Mouse (Mus musculus): ENCODE data around the gene Tbc1d30. TPM values are rescaled to one million over a fixed set of nuclear protein-coding genes. Genes with fewer than 3 reads are reported as not detected.
"Not testable (repeated sequence)": the region's sequence is repeated elsewhere in the genome, so short reads cannot be mapped to it uniquely, and the experiment has no call there.

Tbc1d30 gene
- polyA plus RNA-seq, 1 experiment from 2014 or later: 3.3 TPM

- no peak overlapping the region for H3K9ac ChIP-seq (ENCODE audit: low read length)
- 100% methylated on average over 2 of the region's 2 CpGs for WGBS
- H3K27me3 ChIP-seq (ENCODE audit: control insufficient read depth, insufficient read depth, low read length): no peaks in the 10 kb centered on the region
- ATAC-seq (replicated peaks; ENCODE audit: low FRiP score) (no peak), DNase-seq (ENCODE audit: low spot score) (no peak)
- H3K4me2 ChIP-seq (ENCODE audit: low read depth, low read length, severe bottlenecking): no peak overlapping the region
- no peaks in the 10 kb centered on the region for H3K9me3 ChIP-seq (ENCODE audit: control insufficient read depth, low read length)
- H3K36me3 ChIP-seq (ENCODE audit: control insufficient read depth, insufficient read depth, low read length): no peaks in the 10 kb centered on the region
- H3K4me3 ChIP-seq (ENCODE audit: low read depth, low read length): no peak overlapping the region
- H3K4me1 ChIP-seq (replicated peaks; ENCODE audit: control insufficient read depth, insufficient read depth, low read length): peaks cover 2% of the 10 kb centered on the region; the same call in 1 of the 2 replicates
- H3K27ac ChIP-seq (ENCODE audit: low read depth, low read length): no peak overlapping the region
These were observed 9.3 kb upstream of the Tbc1d30 start for GRCm38 (mm10) chr10:121360358-121360757.

- no peak for ATAC-seq (replicated peaks; ENCODE audit: low FRiP score)
- 35% methylated on average over 15 of the region's 15 CpGs for WGBS
- H3K27me3 ChIP-seq (ENCODE audit: control insufficient read depth, insufficient read depth, low read length): peaks cover 16% of the 10 kb centered on the region; the same call in 1 of the 2 replicates
These were observed 713 bp upstream of the Tbc1d30 start for GRCm38 (mm10) chr10:121351692-121352290.

GRCm38 (mm10) chr10:121350357-121351065 is 567 bp downstream of the Tbc1d30 start:
- peaks cover 16% of the 10 kb centered on the region; the same call in 1 of the 2 replicates for H3K27me3 ChIP-seq (ENCODE audit: control insufficient read depth, insufficient read depth, low read length)
- H3K4me3 ChIP-seq (ENCODE audit: low read depth, low read length): peak overlapping the region; percentile 42
- H3K9ac ChIP-seq (ENCODE audit: low read length): peak overlapping the region; percentile 43
- H3K4me1 ChIP-seq (replicated peaks; ENCODE audit: control insufficient read depth, insufficient read depth, low read length): peaks cover 10% of the 10 kb centered on the region
- no peaks in the 10 kb centered on the region for H3K36me3 ChIP-seq (ENCODE audit: control insufficient read depth, insufficient read depth, low read length)
- H3K4me2 ChIP-seq (ENCODE audit: low read depth, low read length, severe bottlenecking): peak overlapping the region; percentile 87
- no peak overlapping the region for H3K27ac ChIP-seq (ENCODE audit: low read depth, low read length)
- no peaks in the 10 kb centered on the region; the same call in 1 of the 2 replicates for H3K9me3 ChIP-seq (ENCODE audit: control insufficient read depth, low read length)
- ATAC-seq (replicated peaks; ENCODE audit: low FRiP score) (peak; percentile 84), DNase-seq (ENCODE audit: low spot score) (peak; percentile 71)
- WGBS: under 1% methylated on average over 35 of the region's 35 CpGs

More at GRCm38 (mm10) chr10:121351692-121352290, 713 bp upstream of the Tbc1d30 start:
- Histone ChIP-seq H3K4me3 (ENCODE audit: low read depth, low read length) (peak overlapping the region; percentile 42; the same call in 1 of the 2 replicates), H3K9ac (ENCODE audit: low read length) (no peak overlapping the region), H3K4me2 (ENCODE audit: low read depth, low read length, severe bottlenecking) (peak overlapping the region; percentile 87), H3K9me3 (ENCODE audit: control insufficient read depth, low read length) (no peaks in the 10 kb centered on the region; the same call in 1 of the 2 replicates), H3K4me1 (replicated peaks; ENCODE audit: control insufficient read depth, insufficient read depth, low read length) (peaks cover 10% of the 10 kb centered on the region), H3K27ac (ENCODE audit: low read depth, low read length) (no peak overlapping the region), H3K36me3 (ENCODE audit: control insufficient read depth, insufficient read depth, low read length) (no peaks in the 10 kb centered on the region)
- DNase-seq (ENCODE audit: low spot score): no peak

GRCm38 (mm10) chr10:121349244-121349643 is 1.8 kb downstream of the Tbc1d30 start:
- 55% methylated on average over 5 of the region's 5 CpGs for WGBS
- no peak overlapping the region for H3K27ac ChIP-seq (ENCODE audit: low read depth, low read length)
- DNase-seq (ENCODE audit: low spot score): no peak

GRCm38 (mm10) chr10:121343867-121344266 is 7.2 kb downstream of the Tbc1d30 start:
- Histone ChIP-seq H3K4me3 (ENCODE audit: low read depth, low read length) (no peak overlapping the region), H3K9me3 (ENCODE audit: control insufficient read depth, low read length) (no peaks in the 10 kb centered on the region), H3K27me3 (ENCODE audit: control insufficient read depth, insufficient read depth, low read length) (no peaks in the 10 kb centered on the region), H3K4me2 (ENCODE audit: low read depth, low read length, severe bottlenecking) (no peak overlapping the region), H3K4me1 (replicated peaks; ENCODE audit: control insufficient read depth, insufficient read depth, low read length) (peaks cover 4% of the 10 kb centered on the region; the same call in 1 of the 2 replicates), H3K36me3 (ENCODE audit: control insufficient read depth, insufficient read depth, low read length) (no peaks in the 10 kb centered on the region), H3K27ac (ENCODE audit: low read depth, low read length) (no peak overlapping the region), H3K9ac (ENCODE audit: low read length) (no peak overlapping the region)
- ATAC-seq (replicated peaks; ENCODE audit: low FRiP score) (no peak), DNase-seq (ENCODE audit: low spot score) (no peak)
- WGBS: 83% methylated on average over 6 of the region's 6 CpGs

More at GRCm38 (mm10) chr10:121349244-121349643, 1.8 kb downstream of the Tbc1d30 start:
- H3K27me3 ChIP-seq (ENCODE audit: control insufficient read depth, insufficient read depth, low read length): peaks cover 16% of the 10 kb centered on the region; the same call in 1 of the 2 replicates
- no peaks in the 10 kb centered on the region; the same call in 1 of the 2 replicates for H3K9me3 ChIP-seq (ENCODE audit: control insufficient read depth, low read length)
- no peak overlapping the region for H3K4me2 ChIP-seq (ENCODE audit: low read depth, low read length, severe bottlenecking)
- no peak for ATAC-seq (replicated peaks; ENCODE audit: low FRiP score)
- H3K9ac ChIP-seq (ENCODE audit: low read length): no peak overlapping the region
- peaks cover 10% of the 10 kb centered on the region for H3K4me1 ChIP-seq (replicated peaks; ENCODE audit: control insufficient read depth, insufficient read depth, low read length)
- H3K36me3 ChIP-seq (ENCODE audit: control insufficient read depth, insufficient read depth, low read length): no peaks in the 10 kb centered on the region
- H3K4me3 ChIP-seq (ENCODE audit: low read depth, low read length): no peak overlapping the region

GRCm38 (mm10) chr10:121342260-121342659 is 8.8 kb downstream of the Tbc1d30 start:
- Histone ChIP-seq H3K4me2 (ENCODE audit: low read depth, low read length, severe bottlenecking) (no peak overlapping the region), H3K4me3 (ENCODE audit: low read depth, low read length) (no peak overlapping the region), H3K36me3 (ENCODE audit: control insufficient read depth, insufficient read depth, low read length) (no peaks in the 10 kb centered on the region), H3K27ac (ENCODE audit: low read depth, low read length) (no peak overlapping the region), H3K9ac (ENCODE audit: low read length) (no peak overlapping the region), H3K9me3 (ENCODE audit: control insufficient read depth, low read length) (no peaks in the 10 kb centered on the region), H3K4me1 (replicated peaks; ENCODE audit: control insufficient read depth, insufficient read depth, low read length) (peaks cover 4% of the 10 kb centered on the region; the same call in 1 of the 2 replicates), H3K27me3 (ENCODE audit: control insufficient read depth, insufficient read depth, low read length) (no peaks in the 10 kb centered on the region)
- ATAC-seq (replicated peaks; ENCODE audit: low FRiP score): no peak
- no peak for DNase-seq (ENCODE audit: low spot score)
- WGBS: 94% methylated on average over 10 of the region's 10 CpGs

- H3K4me3 ChIP-seq (ENCODE audit: low read depth, low read length): no peak overlapping the region
- no peaks in the 10 kb centered on the region for H3K36me3 ChIP-seq (ENCODE audit: control insufficient read depth, insufficient read depth, low read length)
- 53% methylated on average over 11 of the region's 11 CpGs for WGBS
- ATAC-seq (replicated peaks; ENCODE audit: low FRiP score): peak; percentile 90
- H3K27ac ChIP-seq (ENCODE audit: low read depth, low read length): peak overlapping the region; percentile 3; the same call in 1 of the 2 replicates
- peaks cover 4% of the 10 kb centered on the region; the same call in 1 of the 2 replicates for H3K4me1 ChIP-seq (replicated peaks; ENCODE audit: control insufficient read depth, insufficient read depth, low read length)
- DNase-seq (ENCODE audit: low spot score): peak; percentile 74
- no peak overlapping the region for H3K4me2 ChIP-seq (ENCODE audit: low read depth, low read length, severe bottlenecking)
- H3K9me3 ChIP-seq (ENCODE audit: control insufficient read depth, low read length): no peaks in the 10 kb centered on the region
- H3K9ac ChIP-seq (ENCODE audit: low read length): no peak overlapping the region
- no peaks in the 10 kb centered on the region for H3K27me3 ChIP-seq (ENCODE audit: control insufficient read depth, insufficient read depth, low read length)
These were observed 10.1 kb downstream of the Tbc1d30 start for GRCm38 (mm10) chr10:121340754-121341593.

- H3K4me1 ChIP-seq (replicated peaks; ENCODE audit: control insufficient read depth, insufficient read depth, low read length); H3K27me3 ChIP-seq (ENCODE audit: control insufficient read depth, insufficient read depth, low read length); H3K4me2 ChIP-seq (ENCODE audit: low read depth, low read length, severe bottlenecking); DNase-seq (ENCODE audit: low spot score); H3K4me3 ChIP-seq (ENCODE audit: low read depth, low read length); H3K36me3 ChIP-seq (ENCODE audit: control insufficient read depth, insufficient read depth, low read length); H3K27ac ChIP-seq (ENCODE audit: low read depth, low read length); H3K9ac ChIP-seq (ENCODE audit: low read length); H3K9me3 ChIP-seq (ENCODE audit: control insufficient read depth, low read length); ATAC-seq (replicated peaks; ENCODE audit: low FRiP score): not testable (repeated sequence)
- 83% methylated on average over 14 of the region's 14 CpGs for WGBS
These were observed 14.5 kb downstream of the Tbc1d30 start for GRCm38 (mm10) chr10:121336536-121336935.
